Mouse (Mus musculus) heart, postnatal 4 days (tissue): ENCODE measurements at regions not wholly inside any gene's neighbourhood (a gene's known extent, or its start where the extent isn't known, plus 50 kb on each side); places are given as distances from the start of the nearest gene placed in this dataset.
"Not testable (repeated sequence)": the region's sequence is repeated elsewhere in the genome, so short reads cannot be mapped to it uniquely, and the experiment has no call there.

Experiments used
- DNase-seq: peaks from one replicate; pipeline ENCODE4 v3.0.0; 2021

DNA sequence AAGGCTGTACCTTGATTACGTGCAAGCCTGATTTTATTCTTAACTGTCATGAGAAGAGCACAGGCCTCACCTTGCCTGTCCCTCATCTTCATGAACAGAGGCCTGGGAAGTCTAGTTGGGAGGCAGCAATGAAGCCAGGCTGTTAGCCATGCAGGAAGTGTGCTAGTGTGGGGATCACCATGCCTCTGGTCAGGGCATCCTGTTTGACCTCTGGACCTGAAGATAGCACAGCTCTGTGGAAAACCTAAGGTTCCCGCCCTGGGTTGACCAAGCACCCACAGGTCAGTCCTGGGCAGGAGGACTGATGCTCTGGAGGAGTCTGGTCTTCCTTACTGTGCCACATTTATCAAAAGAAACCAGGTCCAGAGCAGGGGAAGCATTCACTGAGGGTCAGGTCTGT lies 157.6 kb downstream of the Gm906 start:
- no peak for DNase-seq

DNA sequence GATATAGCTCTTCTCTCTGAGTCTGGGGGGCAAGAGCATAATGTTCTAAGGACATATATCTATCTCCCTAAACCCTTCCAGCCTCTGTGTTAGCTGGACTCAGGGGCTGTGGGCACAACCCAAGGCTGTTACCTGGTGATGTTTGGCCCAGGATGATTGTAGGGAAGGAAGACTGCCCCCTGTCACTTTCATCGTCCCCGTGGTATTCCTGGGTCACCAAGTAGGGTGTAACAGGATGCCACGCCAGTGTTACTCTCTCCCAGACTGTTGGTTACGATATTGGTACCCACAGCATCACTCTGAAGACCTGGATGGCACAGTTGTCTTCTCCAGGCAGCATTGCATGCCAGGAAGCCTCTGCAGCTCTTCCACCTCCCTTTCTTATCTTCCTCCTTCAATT lies 185.3 kb downstream of the Gm906 start:
- DNase-seq: no peak

DNA sequence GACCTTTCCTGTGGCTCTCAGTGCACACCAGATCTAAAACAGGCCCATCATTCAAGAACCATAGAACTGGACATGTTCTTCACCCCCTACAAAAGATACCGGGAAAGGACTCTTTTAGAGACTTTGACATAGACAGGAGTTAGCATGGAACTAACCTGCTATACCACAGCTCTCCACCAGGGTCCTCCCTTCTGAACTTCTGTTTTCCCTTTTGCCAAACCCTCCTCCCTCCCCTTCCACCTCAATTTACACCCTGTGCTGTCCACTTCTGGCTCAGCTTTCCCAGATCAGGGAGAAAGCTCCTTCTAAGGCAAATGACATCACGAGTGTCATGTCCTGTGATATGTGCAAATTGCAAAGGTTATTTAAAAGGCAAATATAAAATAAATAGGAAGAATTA lies 185.7 kb downstream of the Gm906 start:
- DNase-seq: not testable (repeated sequence)

DNA sequence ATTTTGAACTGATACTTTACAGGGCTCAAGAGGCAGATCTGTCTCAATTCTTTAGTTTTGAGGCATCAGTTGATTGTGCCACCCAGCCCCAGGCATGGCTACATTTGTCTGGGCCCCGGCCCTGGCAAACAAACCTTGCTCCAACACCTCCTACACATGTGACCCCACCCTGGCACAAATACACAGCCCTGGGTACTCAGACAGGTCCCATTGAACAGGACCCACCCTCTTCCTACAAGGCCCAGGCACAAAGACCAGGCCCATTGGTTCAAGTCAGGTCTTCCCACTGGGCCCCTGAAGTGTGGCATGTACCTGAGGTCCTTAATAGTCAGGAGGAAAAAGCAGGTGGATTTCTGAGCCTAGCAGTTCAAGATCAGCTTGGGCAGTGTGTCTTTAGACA lies 190.4 kb downstream of the Gm906 start:
- not testable (repeated sequence) for DNase-seq

DNA sequence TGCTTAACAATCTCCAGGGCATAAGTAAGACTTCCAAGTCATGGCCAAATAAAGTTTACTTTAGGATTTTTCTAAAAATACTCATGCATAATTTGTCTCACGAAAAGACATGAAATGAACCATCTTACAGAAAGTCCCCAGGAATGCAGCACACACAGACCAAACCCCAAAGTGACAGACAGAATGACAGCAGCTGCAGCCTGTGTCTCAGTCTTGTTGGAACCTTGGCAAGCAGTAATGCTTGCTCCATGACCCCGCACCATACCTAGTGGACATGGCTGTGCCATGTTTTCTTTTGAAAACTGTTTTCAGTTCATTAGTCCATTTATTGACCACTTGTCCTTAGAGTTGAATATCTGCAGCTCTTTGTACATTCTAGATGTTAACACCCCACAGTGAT lies 191.1 kb downstream of the Gm906 start:
- not testable (repeated sequence) for DNase-seq

DNA sequence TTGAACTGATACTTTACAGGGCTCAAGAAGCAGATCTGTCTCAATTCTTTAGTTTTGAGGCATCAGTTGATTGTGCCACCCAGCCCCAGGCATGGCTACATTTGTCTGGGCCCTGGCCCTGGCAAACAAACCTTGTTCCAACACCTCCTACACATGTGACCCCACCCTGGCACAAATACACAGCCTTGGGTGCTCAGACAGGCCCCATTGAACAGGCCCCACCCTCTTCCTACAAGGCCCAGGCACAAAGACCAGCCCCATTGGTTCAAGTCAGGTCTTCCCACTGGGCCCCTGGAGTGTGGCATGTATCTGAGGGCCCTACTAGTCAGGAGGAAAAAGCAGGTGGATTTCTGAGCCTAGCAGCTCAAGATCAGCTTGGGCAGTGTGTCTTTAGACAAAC lies 198.4 kb downstream of the Gm906 start:
- not testable (repeated sequence) for DNase-seq

DNA sequence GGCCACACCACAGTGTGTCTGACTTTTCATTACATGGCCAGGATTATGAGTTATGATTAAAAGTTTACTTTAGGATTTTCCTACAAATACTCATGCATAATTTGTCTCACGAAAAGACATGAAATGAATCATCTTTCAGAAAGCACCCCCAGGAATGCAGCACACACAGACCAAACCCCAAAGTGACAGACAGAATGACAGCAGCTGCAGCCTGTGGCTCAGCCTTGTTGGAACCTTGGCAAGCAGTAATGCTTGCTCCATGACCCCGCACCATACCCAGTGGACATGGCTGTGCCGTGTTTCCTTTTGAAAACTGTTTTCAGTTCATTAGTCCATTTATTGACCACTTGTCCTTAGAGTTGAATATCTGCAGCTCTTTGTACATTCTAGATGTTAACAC lies 199.0 kb downstream of the Gm906 start:
- not testable (repeated sequence) for DNase-seq

DNA sequence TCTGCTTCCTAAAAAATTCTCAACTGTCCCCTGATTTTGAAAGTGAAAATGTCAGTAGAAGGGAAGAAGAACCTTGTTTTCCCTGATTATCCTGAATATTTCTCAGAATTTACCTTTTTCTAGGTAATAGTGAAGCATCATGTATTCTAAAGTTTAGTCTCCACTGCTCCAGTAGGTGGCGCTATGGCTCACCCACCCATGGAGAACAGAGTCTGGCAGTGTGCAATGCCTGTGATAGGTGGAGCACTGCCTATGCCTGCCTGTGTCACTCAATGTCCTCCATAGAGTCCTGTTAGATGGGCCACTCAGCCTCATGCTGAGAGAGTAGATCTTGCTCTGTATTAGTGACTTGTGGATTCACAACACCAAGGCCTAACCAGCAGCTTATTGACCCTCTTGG lies 218.4 kb downstream of the Gm906 start:
- DNase-seq: peak; percentile 13

DNA sequence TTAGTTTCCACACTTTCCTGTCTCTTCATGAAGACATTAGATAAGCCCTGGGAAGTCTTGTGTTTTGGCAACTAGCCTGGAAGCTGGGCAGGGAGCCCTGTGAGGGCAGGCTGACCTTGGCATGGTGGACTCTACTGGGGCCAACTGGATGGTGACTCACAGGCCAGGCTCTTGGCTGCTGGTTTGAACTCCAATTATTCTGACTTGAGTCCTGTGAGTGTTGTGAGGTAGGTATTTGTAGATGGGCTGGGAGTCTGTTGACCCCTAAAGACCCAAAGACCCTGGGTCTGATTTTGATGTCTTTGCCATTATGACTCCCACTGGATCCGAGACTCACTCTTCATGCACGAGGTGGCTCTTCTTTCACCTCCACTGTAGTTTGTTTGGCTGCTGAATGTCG lies 208.9 kb upstream of the Gm30302 start:
- not testable (repeated sequence) for DNase-seq

DNA sequence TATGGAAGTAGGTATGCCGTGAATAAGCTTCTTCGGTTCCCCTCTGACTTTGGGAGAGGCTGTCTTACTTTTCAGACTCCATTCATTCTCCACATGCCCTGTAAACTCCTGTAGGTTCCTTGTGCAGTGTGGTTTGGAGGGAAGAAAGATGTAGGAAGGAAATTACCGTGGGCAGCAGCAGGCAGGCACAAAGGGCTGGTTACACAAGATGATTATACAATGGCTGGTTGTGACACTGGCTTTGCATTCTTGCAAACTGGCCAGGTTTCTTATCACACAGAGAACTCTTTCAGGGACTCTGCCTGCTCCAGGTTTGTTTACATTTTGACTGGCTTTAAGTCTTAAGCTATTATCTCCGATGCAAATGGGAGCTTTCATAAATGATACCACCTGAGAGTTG lies 167.3 kb upstream of the Gm30302 start:
- DNase-seq: not testable (repeated sequence)

DNA sequence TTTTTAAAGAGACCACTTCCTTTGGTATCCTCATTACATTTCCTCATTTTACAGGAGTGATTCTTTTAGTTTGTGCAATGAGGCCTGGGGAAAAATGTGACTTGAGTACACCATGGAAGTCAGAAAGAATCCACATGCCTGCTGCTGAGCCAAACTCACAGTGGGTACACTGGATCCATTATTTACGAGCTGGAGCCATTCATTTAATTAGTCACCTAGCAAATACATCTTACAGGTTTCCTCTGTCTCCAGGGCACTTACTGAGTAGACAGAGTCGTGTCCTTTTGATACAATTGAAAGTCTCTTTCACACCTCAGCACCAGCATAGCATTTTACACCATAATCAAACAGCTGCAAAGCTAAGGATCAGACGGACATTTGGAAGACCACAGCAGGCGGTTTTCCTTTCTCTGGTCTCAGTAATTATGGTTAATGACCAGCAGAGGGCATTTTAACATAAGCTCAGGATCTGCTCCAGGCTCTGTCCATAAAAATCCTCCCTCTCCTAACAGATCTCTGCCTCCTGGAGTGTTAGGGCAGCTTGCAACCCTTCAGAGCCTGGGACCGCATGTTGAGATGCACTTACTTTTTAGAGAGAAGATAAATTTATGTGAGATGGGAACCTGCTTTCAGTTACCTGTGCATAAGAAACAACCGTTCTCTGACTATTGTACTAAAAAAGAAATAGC lies 159.3 kb upstream of the Gm30302 start:
- DNase-seq: not testable (repeated sequence)

DNA sequence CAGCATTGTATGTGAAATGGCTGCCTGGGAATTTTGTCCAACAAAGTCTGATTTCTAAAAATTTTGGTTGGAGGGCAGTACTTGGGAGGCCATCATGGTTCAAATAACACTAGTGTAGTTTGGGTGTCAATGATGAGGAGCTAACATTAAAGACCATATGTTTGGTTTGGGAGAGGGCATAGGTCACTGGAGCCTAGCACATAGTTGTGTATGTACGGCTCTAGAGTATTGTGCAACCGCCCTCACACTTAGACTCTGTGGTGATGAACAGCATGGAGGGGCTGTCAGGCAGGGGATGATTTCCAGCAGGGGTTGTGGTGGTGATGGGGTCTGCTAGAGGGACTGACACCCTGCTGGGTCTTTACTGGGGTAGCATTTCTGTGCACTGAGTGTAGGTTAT lies 117.0 kb upstream of the Gm30302 start:
- no peak for DNase-seq
